Mouse (Mus musculus) gastrocnemius, adult 2 months (tissue): ENCODE measurements at regions not wholly inside any gene's neighbourhood (a gene's known extent, or its start where the extent isn't known, plus 50 kb on each side); places are given as distances from the start of the nearest gene placed in this dataset.

Source experiments
- DNase-seq: peaks from one replicate; pipeline ENCODE4 v3.0.0; 2022
- H3K27ac ChIP-seq: fragments of 200-600 bp; 2 replicates; pipeline ENCODE4 v1.8.1; 2022; ENCODE audit warnings: mild to moderate bottlenecking
- H3K4me3 ChIP-seq: fragments of 200-600 bp; 2 replicates; pipeline ENCODE4 v1.8.1; 2022; ENCODE audit warnings: mild to moderate bottlenecking, moderate library complexity
- CTCF ChIP-seq: fragments of 200-600 bp; IDR thresholded peaks from 2 replicates; pipeline ENCODE4 v1.8.1; 2022; ENCODE audit warnings: antibody characterized with exemption, mild to moderate bottlenecking, moderate library complexity
- intact Hi-C: fragments of 180-260 bp; cut with DNase I; formaldehyde crosslinking; loops from one replicate; pipeline ENCODE4 v1.15.1; 2025

DNA sequence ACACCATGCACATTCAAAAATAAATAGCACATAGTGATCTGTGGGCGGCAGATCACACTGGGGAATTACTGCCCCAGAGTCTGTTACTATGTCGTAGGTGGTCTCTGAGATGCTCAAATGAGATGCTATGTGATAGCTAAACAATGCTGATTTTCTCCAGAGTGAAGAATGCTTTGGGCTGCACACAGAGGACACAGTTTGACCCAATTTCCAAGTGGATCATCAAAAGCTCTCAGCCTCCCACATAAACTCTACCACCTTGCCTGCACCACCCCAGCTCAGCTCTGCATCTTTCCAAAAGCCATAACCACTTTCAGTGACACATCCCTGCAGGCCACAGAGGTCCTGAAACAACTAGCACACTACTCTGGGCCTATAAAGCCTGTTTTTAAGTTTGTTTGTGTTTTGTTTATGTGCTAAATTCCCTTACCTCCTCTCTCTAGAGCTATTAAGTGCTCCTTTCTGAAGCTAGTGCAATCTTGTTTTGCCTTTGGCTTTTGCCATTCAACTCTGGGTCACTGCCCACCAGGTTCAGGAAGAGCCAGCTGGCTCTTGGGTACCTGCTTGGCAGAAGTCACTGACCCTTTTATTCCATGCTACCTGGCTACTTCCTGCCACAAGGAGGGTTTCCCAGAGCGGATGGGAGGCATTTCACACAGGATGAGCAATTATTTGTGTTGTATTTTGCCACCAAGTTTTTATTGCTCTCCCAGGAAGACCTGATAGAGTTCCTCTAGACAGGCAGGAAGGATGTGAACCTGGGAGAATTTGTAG, 73.3 kb upstream of the 2610301B20Rik start:
- no peak for TF ChIP-seq CTCF
- Histone ChIP-seq H3K4me3 (no peak overlapping the region), H3K27ac (no peak overlapping the region)
- no peak for DNase-seq
- intact Hi-C loops, result no loop called here

GRCm38 (mm10) chr4:10804735-10805134, 69.6 kb upstream of the 2610301B20Rik start:
- no peak overlapping the region for H3K27ac ChIP-seq
- intact Hi-C loops, result no loop called here
- peak; percentile 21; the same call in 1 of the 2 replicates for TF ChIP-seq CTCF
- DNase-seq, result no peak
- H3K4me3 ChIP-seq, result no peak overlapping the region

DNA sequence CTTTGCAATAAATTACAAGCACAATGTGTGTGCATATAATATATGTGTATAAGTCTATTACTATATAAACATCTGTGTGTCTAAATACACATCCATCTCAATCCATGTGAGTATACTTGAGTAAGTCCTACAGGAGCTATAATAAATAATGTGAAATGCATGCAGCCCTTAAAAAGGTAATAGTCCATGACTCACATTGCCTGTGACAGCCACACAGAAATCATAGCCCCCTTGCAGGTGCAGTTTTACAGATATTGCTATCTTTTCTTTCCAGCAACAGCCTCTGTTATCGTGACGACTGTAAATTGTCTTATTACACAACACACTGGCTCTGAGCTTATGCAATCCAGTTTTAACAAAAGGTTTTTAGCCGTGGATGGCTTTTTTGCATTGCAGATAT, 67.0 kb upstream of the 2610301B20Rik start:
- DNase-seq, result no peak
- TF ChIP-seq CTCF, result no peak
- no peak overlapping the region for H3K27ac ChIP-seq

DNA sequence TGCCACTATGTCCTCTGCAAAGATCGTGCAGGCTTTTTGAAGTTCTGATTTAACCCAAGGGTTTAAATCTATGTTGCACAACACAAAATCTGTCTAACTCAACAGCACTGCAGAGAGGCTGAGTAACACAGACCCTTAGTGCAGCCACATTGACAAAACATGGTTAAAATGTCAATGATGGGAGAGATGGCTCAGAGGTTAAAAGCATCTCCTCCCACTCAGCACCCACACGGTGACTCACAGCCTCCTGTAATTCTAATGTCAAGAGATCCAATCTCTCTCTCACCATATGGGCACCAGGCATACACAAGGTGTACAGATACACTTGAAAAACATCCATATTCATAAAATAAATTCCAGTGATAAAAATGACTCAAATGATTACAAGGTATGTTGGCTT, 61.4 kb upstream of the 2610301B20Rik start:
- no peak for DNase-seq
- intact Hi-C loops, result no loop called here
- no peak overlapping the region for H3K4me3 ChIP-seq
- H3K27ac ChIP-seq, result no peak overlapping the region
- no peak for TF ChIP-seq CTCF

More for the DNA sequence above, 67.0 kb upstream of the 2610301B20Rik start:
- no peak overlapping the region for H3K4me3 ChIP-seq
- intact Hi-C loops, result no loop called here
